Mouse (Mus musculus) embryo, embryonic 9.5 days (tissue): ENCODE results near the gene Med6.

Source experiments
- DNase-seq: peaks from one replicate; pipeline ENCODE4 v3.0.0-alpha.2; 2017; ENCODE audit errors: extremely low spot score

Med6 gene

DNA sequence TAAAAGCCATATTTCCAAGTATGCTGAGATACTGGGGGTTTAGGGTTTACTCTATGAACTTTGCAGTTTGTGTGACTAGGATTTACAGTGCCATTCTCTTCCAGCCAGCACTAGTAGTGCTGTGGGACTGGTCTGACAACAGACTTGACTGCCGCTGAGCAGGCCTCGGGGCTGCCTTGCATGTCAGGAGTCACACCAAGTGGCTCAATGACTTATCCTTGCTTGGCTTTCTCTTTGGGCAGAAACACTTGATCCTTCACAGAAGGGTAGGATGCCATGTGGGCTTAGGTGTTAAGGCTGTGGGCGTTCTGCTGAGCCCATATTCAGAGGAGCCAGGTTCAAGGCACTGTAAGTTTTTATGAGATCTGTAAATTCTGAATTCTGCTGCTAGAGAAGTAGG is 45.5 kb downstream of the Med6 start:
- no peak for DNase-seq

DNA sequence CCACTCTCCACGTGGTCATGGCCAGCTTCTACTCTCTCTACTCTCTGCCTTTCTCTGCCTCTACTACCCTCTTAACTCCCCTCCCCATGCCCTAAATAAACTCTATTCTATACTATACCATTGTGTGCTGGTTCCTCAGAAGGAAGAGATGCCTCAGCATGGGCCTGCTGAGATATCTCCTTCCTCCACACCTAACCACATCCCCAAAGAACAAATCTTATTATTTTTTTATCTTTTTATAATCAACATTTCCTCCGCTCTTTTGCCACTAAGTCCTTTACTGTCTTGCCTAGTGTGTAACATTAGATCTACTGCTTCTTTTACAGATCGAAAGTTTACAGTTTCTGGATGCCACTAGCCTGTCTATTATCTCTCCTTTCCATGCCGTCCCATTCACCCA is 47.6 kb downstream of the Med6 start:
- no peak for DNase-seq

DNA sequence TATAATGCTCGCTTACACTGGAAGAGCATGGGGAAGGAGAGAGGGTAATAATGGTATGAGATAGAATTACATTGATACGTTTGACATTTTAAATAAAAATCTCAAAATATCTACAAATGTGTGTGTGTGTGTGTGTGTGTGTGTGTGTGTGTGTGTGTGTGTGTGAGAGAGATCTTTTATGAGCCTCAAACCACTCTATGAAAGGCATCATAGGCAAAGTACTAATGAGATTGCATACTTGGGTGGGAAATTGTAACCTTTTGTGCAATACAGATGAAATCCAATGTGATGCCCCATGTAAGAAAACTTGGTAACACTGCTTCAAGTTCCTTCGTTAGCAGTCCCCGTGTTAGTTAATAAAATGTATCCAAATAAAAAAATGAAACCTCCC is 61.8 kb downstream of the Med6 start:
- no peak for DNase-seq

DNA sequence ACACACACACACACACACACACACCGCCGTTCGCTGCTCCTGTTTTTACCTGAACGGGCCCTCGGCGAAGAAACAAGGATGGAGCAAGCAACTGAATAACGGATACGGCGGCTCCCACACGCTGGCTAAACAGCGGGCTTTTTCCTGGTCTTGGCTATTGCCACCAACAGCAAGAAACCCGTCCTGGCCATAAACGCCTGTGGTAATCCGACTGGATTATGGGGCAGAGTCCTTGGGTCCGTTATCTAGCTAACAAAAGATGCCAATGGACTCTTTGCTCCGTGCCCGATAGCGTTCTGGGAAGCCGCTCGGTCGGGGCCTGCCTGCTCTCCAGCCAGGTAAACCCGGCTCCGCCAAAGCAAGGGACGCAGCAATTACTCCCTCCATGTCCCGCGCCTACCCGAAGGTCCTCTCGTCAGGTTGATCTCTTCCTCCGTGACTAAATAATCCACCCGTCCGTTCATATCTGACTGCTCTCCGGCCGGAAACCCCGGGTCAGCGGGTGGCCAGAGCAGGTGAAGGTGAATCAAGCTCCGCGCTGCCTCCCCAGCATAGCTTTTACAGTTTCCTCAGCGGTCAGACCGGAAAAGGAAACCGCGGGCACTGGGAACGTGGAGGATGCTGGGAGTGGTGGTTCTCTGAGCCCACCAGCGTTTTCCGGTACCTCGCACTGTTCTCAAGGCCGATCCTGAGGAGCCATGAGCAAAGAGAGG is 62.3 kb downstream of the Med6 start, which contains the start of the genes Gm20498 and Synj2bp:
Gene Gm20498, minus strand, starts transcription at position 590 of the 713 bp plus-strand sequence.
Gene Synj2bp, minus strand, starts transcription at position 596 of the 713 bp plus-strand sequence.
- DNase-seq, result peak; percentile 86

DNA sequence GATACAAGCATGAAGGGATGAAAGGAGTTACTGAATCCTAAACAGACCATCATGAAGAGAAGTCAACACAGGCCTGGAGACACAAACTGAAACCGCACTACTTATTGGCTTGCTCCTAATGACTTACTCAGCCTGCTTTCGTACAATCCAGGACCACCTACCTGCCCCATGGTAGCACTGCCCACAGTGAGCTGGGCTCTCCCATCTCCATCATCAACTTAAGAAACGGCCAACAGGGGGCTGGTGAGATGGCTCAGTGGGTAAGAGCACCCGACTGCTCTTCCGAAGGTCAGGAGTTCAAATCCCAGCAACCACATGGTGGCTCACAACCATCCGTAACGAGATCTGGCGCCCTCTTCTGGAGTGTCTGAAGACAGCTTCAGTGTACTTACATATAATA is 64.2 kb downstream of the Med6 start:
- DNase-seq, result peak; percentile 2
